Mouse (Mus musculus): ENCODE measurements around the gene Vps53.

Gene Vps53

DNA sequence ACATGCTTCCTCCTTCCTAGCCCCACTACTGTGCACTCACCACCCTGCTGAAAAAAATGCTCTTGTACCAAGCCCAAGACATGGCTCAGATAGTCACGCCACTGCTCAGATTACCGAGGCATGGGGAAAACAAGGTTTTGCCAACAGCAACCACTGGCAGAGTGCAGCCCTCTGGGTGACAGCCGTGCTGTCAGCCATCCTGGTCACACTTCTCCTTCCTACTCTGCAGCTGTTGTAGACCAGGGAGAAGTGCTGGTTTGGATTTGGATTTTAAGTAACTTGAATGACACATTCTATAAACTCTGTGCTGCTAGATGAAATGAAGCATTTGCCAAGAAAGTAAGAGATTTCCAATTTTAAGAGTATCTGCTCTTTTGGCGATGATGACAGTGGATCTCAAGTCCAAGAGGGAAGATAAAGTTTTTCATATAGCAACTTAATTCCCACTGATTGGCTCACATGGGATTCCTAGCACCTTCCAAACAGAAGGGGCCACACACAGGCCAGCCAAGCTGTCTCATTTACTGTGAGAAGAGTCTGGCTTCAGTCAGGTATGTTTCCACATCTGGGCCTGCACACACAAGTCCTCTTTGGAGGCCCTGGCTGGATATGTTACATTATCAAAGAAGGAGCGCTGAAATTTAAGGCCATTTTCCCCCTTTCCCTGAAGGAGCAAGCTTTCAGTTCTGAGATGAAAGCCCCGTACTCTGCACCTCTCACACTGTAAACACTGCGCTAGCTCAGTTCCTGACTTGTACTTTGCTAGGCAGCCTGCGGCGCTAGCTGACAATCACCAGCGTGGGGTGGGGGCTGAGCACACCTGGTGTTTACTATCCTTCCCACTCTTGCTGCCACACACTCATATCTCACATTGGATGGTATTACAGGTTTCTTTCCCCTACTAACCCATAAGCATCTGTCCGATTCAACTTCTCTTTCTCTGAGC, 72.6 kb downstream of the Vps53 start:
- DNase-seq: no peak

DNA sequence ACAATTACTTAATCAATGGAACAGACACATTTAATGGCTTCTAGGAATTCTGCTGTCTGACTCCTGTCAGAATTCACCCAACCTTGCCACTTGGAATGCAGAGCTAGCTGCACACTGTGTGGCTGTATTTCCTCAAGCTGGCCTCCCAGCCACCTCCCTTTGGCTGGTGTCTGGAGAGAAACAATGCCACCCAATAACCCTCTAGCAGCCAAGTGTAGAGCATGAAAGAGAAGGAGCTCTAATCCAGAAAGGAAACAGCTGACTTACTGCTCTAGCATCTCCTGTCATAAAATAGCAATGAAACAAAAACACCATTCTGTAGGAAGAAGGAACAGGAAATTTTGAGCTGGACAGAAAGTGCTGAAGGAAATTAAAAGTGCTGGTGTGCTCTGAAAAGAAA, 78.3 kb downstream of the Vps53 start:
- no peak for DNase-seq

DNA sequence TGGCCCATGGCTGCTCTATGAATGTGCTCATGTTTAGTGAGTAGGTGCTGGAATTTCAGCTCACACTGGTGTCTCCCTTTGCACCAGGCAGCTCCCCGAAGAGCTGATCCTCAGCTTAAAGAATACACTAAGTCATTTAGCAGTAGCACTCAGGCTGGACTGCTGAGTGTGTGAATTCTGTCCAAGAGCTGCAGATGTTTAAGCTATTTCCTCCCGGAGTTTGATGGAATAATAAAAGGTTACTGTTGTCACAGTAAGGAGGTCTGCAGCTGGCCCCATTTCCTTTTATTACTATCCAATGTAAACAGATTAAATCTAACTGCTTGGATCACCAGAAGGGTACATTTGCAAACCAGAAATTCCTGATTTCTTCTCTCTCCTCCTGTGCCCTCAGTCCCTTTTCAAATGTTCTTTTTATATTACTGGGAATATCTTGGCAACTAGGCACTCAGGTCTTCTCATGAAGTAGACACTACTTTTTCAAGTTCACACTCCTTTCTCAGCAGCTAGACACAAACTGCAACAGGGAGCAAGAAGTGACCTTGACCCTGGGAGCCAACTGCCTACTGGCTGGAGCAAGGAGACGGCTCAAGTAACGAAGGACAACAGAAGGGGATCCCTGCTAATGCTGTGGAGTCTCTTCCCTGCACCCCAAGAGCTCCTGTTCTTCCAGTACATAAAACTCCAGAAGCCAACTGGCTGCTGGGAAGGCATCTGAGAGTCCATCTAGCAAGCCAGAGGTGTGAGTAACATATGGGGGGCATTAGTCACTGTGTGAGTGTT, 80.1 kb downstream of the Vps53 start:
- no peak for DNase-seq

DNA sequence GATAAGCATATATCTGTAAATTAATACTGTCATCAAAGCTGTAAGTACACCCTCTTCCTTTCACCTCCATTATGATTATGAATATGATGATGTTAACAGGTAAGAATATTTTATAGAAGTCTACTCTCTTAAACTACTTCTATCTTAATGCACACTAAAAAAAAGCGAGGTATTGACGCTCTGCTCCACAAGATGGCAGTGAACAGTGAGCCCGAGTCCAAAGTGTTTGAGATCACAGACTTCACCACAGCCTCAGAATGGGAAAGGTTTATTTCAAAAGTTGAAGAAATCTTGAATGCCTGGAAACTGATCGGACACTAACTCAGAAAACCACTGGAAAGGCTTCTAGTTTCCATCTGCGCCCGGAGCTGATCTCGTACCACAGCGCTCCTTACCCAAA, 85.8 kb downstream of the Vps53 start:
- no peak for DNase-seq

DNA sequence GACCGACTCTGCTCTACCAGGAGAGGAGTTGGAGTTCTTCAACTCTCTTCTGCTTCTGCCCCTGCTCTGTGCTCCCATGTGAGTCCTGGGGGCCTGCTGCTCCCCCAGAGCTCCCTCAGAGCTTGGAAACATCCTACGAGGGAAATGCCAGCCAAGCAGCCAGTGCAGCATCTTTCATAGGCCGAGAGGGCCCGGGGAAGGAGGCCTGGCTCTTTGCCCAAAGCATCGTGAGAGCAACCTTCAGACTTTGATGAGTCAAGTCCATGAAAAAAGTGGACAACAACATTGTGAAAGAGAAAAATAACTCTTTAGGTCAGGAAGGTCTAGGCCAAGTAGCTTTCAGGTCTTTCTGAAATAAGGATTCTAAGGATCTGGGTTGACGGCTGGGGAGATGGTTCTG, 89.7 kb downstream of the Vps53 start:
- no peak for DNase-seq

DNA sequence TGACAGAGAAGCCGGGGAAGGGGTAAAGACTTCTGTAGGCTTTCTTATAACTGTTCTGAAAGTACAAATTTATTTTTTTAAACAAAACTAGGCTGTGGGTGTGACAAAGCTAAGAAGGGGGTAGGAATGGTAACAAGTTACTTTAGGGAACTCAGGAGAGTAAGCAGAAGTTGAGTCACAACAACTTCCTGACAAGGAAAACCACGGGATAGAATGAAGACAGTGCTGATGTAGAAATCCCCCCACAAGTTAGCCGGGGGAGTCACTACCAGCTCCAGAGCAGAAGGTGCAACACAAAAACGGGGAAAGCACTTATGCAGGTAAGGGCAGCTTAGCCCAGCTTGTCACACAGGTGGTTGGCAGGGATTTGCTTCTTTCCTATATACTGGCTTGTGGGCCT, 90.9 kb downstream of the Vps53 start:
- DNase-seq: no peak

DNA sequence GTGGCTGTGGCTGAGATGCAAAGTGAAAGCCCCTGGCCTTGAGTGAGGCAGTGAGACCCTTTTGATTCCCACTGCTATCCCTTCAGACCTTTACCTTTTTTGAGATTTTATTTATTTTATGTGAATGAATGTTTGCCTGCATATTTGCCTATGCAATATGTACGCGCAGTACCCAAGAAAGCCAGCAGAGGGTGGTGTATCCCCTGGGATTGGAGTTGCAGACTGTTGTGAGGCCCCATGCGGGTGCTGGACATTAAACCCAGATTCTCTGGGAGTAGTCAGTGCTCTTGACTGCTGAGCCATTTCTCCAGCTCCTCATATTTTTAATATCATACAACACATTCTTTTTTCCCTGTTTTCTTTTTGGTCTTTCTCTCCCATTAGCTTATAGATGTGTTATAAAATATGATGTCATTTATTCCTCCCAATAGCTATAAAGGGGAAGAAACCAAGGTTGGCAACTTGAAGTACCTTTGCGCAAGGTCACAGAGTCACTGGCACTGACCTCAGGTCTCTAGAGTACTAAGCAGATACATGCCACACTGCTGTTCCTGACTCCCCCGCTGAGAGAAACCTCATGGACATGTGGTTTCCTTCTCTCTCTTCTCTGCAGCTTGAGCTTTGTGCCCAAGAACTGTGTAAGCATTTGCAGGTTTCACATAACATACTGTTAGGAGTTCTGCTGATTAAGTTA, 93.4 kb downstream of the Vps53 start:
- peak; percentile 31 for DNase-seq

DNA sequence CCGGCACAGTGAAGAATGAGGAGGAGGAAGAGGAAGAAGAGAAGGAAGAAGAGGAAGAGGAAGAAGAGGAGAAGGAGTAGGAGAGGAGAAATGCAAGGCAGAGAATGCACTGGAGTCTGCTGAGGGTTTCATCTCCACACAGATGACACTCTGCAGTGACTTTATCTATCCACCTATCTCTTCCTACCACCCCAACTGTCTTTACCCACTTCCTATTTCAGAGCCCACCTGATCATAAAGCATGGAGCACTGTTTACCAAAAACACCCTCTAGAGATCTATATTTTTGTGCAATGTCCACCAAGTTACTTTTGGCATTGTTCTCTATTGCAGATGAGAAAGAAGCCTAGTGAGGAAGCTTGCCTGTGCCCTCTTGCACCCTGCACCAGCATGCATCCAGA, 94.5 kb downstream of the Vps53 start:
- DNase-seq: no peak

DNA sequence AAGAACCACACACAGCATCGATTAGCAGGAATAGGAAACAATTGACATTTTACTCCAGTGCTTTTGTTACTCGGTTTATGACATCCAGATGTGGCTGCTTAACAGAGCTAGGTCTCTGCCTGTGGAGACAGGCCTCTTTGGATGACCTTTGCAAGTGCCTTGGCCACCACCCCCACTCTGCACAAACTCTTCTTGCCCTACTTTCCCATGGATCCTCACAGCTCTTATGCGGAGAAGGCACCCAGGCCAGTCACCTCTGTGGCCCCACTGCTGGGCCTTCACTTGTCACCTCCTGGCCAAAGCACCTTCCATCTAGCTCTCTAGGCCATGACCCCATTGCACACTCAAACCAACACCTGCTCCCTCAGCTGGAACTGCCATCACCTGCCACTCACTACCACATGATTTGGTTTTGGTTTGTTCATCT, 95.5 kb downstream of the Vps53 start:
- no peak for DNase-seq

DNA sequence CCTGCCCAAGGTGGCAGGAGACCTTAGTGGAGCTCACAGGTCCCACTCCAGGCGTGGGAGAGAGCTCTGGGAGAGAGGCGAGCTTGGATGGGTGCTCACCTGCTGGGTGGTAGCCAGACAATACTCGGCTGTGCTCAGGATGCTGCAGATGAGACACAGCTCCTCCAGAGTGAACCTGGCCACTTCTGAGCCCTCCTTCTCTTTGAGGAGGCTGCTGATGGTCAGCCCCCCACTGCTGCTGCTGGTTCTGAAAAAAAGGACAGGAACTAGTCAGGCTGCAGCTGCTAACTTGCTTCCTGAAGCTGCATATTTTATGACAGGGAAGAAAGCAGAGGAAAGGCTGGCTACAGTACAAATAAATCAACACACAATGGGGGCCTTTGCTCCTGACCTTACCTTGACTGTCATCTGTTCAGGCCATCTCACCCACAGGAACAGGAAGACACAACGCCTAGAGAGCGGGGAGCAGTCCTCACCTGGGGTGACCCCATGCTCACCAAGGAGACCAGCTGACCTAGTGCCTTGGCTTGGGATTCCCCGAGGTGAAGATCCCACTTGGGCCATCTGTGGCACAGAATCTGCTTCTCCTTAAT, 98.3 kb downstream of the Vps53 start:
- DNase-seq: no peak

DNA sequence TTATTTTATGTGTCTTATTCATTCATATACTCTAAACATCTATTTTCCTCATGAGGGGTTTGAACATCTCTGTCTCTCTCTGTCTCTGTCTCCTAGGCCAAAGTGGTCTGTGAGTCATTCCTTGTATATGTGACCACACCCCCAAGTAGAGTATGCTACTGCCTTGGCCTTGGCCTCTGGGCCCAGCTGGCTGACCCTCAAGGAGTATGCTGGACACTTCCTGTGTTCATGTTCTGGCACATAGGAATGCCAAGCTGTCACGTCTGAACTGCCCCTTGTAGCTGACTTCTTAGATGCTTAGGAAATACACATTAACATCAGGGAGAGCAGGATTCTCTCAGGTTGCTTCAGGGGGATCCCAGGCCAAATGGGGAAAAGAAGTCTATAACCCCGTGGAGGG, 99.2 kb downstream of the Vps53 start:
- DNase-seq: no peak

DNA sequence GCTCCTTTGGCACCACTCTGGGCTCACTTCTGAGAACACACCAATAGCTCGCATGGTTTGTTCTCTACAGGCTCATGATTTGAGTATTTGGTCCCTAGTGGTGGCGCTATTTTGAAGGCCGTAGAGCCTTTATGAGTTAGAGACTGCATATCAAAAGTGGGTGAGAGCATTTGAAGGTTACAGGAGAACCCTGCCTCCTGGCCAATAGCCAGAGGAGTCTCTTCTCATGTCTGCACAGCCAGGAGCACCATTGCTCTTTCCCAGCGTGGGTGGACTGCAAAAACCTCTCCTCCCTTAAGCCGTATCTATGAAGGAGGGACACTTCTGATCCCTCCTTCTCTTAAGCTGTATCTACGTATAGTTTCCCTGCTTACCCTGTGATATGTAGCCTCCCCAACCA, 102.1 kb downstream of the Vps53 start:
- DNase-seq: no peak

DNA sequence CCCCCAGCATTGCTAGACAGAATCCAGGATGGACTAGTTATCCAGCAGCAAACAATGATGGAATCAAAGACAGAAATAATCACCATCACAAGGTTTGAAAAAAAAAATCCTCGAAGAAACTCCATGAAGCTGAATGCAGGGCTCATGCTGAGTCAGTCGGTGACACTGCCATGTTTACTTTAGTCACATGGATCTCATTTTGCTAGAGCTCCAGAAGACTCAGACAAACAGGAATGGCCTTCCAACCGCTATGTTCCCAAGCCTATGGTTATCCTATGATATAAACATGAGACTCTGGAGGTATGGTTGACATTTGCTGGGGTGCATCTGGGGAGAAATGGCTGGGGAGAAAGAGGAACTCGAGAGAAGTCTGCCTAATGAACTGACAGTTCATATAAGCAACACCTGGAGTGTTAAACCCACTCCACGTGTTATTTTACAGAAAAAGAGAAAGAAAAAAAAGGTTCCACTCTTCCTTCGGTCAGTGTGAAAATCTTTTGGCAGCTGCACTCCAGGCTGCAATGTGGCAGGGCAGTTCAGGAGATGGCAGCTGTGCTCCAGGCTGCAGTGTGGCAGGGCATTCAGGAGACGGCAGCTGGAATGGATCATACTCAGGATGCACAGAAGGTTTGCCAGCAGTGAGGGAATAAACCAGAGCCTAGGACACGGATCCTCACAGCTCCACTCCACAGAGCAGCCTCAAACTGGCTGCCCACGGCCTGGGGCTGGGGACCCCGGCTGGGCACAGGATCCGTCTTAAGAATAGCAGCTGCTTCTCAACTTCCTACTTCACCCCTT, 105.0 kb downstream of the Vps53 start:
- DNase-seq: no peak

DNA sequence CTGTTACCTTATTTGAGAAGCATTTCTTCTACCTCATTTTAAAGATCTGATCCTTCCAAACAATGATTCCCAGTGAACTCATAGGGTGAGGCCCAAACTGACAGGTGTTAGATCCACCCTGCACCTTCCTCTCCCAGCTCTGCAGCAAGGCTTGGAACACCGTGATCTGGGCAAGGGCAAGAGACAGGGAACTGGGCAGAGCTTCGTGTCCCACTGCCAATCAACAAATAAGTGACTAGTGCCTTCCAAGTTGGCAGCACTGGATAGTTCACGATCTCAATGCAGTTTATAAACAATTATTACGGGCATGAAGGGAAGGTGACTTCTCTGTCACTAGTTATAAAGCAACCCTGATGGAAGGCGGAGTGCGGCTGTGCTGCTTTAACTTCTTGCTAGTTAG, 109.6 kb downstream of the Vps53 start:
- no peak for DNase-seq

DNA sequence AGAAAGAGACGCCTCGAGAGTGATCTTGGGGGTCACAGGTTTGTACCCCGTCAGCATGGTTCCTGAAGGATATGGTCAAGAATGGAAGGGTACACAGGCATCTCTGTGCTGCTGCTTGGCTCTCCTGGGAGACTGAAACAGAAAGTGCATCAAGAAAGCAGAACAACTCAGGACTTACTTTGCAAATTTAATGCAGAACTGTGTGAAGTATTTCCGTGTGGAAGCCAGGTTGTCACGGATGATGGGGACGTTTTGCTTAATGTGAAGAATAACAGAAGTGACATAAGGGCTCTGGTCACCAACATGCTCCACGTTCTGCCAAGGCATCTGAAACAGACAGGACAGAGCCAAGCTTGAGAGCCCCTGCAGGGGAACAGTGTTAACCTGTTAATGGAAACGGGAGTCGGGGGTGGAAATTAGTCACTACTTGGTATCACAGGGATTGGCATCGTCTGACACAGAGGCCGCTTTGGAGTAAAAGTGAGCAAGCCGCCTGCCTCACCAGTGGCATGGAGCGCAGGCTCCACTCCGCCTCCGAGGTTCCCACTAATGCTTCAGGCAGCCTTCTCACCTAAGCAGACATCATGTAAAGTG, 112.8 kb downstream of the Vps53 start:
- peak; percentile 63 for DNase-seq

DNA sequence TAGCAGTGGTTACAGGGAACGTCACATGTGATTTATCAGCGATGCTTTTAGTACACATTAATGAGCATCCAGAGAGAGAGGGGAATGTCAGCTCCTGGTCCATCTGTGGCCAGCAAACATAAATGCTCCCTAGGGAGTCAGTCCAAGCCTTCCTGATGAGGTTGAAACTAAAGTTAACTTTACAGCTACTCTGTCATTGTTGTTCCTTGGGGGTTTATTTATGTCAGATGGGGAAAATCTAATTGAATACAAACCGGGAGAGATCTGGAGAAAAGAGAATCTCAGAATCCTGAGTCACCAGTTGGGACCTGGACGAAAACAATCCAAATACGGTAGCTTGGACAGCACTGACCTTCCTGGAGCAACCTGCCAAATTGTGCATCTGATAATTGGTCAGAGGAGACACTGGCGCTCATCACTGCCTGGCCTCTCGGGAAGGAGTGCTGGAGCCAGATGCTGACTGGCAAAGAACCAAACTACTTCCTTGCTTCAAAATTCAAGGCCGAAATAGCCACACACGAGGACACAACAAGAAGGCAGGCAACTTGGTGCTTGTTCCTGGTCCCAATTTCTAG, 113.8 kb downstream of the Vps53 start:
- peak; percentile 79 for DNase-seq

DNA sequence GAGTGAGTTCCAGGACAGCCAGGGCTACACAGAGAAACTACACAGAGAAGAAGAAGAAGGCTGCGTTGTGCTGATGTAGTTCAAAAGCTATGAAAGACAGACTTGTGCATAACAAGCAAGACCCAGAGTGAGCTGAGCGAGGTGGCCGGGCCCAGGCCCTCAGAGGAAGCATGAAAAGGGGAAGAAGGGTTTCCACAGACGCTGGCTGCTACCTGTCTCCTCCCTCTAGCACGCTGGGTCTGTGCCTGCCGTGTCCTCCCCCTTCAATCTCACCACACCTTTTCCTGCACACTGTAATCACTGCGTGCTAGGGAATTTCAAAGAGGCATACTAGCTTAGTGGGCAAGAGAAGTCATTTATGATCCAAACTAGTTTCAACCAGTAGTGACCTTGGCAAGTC, 115.0 kb downstream of the Vps53 start:
- no peak for DNase-seq

DNA sequence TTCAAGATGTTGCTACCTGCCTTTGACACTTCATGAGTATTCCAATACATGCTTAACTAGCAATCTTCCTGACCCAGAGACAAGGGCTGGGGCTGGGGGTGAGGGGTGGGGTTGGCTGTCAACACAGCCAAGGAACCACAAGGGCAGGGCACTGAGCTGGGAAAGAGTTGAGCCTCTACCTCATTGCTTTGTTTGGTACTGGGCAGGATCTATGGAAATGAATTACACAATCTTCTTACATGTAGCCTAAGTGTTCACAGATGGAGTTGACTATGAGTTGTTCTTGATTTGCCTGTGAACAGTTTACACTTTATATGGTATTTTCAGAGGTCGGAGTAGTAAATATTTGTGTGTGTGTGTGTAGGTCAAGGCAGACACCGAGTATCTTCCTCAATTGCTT, 118.5 kb downstream of the Vps53 start:
- DNase-seq: no peak

DNA sequence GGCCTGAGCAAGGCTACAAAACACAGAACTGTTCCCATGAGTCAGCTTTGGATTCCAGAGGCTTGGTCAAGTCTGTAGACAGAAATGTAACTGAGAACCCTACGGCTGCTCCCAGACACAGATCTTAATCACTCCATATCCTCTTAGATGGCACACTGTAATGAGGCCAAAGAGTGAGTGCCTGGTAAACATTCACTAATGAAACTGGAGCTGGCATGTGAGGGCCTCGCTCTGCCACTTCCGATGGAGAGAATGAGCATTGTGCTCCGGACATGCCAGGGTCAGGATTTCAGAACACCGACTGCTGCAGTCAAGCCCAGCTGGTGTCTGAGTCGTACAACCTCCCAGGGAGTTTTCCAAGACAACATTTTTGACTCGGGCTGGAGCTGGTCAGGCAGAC, 119.5 kb downstream of the Vps53 start:
- DNase-seq: no peak

DNA sequence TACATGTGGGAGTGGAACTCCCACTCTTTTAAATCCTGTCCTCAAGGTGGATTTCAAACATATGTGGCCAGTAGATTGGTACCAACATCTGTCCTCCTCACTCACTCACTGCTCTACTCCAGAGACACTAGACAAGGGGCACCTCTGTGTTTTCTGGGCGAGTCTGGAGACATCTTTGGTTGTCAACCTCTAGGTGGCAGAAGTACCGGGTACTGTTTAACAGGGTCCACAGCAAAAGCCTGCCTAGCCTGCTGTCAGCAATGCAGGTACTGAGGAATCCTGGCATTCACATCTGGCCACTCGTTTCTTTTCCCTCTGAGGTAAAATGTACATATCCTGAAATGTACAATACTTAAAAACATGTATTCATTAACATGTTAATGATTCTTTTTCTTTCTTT, 123.0 kb downstream of the Vps53 start:
- peak; percentile 22 for DNase-seq

DNA sequence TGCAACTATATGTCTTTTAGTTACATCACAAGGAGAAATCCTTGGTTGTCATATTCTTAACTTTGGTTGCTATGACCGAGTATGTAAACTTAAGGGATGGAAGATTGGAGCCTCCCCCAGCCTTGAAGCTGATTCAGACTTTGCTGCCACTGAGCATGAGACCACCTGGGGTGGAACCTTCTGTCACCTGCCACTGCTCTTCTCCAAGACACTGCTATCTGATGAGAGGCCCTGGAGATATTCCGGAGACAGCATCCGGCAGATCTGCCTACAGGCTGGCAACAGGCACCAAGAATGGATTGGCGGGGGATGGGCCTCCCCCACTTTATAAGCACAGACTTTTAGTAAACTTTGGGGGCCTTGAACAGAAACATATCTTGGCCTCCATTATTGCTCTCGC, 127.0 kb downstream of the Vps53 start:
- DNase-seq: peak; percentile 88

Measured in cerebellum, adult 9-10 months (tissue).